Mouse (Mus musculus): ENCODE data around the gene Trrap. TPM values are rescaled to one million over a fixed set of nuclear protein-coding genes. Genes with fewer than 3 reads are reported as not detected.

Trrap gene
- polyA plus RNA-seq, 1 experiment from 2014 or later, result 59.5 TPM

DNA sequence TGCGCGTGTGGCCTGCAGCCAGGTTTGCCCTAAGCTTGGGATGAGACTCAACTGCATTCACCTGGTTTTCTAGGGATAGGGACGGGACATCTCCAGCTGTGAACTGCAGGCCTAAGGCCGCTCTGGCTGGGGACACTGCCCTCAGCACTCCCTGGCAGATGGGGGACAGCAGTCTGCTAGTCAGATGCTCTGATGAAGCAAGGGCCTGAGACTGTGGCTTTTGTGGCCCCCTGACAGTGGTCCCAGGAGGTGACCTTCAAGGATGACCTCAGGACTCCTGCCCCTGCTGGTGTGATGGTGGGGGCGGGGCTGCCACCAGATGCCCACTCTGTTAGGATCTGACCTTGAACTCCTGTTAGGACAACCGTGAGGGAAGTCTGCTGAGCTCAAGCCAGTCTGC, 107.7 kb downstream of the Trrap start:
- no peak for ATAC-seq (ENCODE audit: insufficient number of reproducible peaks, low FRiP score, low TSS enrichment, low read depth)
- no peak overlapping the region for H3K9ac ChIP-seq
- H3K4me3 ChIP-seq, result no peak overlapping the region
- H3K27me3 ChIP-seq, result no peaks in the 10 kb centered on the region
- no peak overlapping the region for H3K27ac ChIP-seq
- peaks cover 6% of the 10 kb centered on the region; the same call in 1 of the 2 replicates for H3K4me1 ChIP-seq
- WGBS, result 86% methylated on average over 6 of the region's 6 CpGs
- no peak overlapping the region for H3K4me2 ChIP-seq
- peaks cover 39% of the 10 kb centered on the region for H3K36me3 ChIP-seq
- no peaks in the 10 kb centered on the region for H3K9me3 ChIP-seq

DNA sequence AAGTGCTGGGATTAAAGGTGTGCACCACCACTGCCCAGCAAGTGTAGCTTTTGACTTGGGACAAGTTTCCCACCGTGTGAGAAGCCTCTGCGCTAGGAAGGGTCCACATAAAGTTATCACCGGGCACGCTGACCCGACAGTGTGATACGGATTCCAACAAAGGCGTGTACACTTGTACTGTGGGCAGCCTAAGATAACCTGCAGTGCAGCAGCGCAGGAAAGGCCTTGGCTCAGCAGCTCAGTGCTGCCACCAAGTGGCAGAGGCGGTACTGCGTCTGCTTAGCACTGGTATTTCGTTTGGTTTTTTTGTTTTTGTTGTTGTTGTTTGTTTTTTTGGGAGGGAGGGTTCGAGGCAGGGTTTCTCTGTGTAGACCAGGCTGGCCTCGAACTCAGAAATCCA, 108.4 kb downstream of the Trrap start:
- 17% methylated on average over 13 of the region's 13 CpGs for WGBS
- H3K27me3 ChIP-seq, result no peaks in the 10 kb centered on the region
- H3K4me1 ChIP-seq, result peaks cover 6% of the 10 kb centered on the region; the same call in 1 of the 2 replicates
- H3K4me2 ChIP-seq, result no peak overlapping the region
- ATAC-seq (ENCODE audit: insufficient number of reproducible peaks, low FRiP score, low TSS enrichment, low read depth), result no peak
- H3K36me3 ChIP-seq, result peaks cover 46% of the 10 kb centered on the region
- no peak overlapping the region for H3K27ac ChIP-seq
- H3K9me3 ChIP-seq, result no peaks in the 10 kb centered on the region
- H3K4me3 ChIP-seq, result no peak overlapping the region
- no peak overlapping the region for H3K9ac ChIP-seq

GRCm38 (mm10) chr5:144877021-144877420, 109.5 kb downstream of the Trrap start:
- H3K27ac ChIP-seq, result no peak overlapping the region

DNA sequence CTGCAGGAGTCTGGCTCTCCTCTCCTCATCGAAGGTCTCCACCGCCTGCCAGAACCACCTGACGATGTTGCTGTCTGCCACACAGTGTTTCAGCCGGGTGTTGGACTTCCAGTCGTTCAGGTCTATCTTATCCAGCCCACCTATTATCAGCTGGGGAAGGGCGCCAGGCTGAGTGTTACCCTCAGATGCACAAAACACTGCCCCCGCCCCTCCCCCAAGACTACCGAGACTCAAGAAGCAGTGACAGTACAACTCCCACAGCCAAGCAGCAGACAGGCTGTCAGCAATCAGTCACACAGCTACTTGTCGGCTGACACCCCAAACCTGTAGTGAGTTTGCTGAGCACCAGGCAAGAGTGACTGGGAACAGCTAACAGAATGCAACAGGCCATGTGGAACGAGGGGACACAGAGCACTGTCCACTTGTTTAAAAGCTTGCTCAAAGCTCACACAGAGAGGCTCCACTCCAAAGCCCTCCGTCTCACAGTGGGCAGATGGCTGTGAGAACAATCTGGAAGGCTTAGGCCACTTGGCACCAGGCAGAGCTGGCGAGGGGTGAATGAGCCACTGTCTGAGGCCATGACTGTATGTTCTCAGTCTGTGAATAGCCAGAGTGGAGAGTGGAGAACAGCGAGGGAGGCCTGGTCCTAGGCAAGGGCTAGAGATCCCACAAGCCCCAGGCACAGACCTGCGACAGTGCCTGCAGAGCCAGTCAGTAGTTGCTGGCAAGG, 114.3 kb downstream of the Trrap start:
- no peak for ATAC-seq (ENCODE audit: insufficient number of reproducible peaks, low FRiP score, low TSS enrichment, low read depth)
- Histone ChIP-seq H3K36me3 (peaks cover 100% of the 10 kb centered on the region), H3K4me3 (no peak overlapping the region), H3K9me3 (no peaks in the 10 kb centered on the region), H3K9ac (no peak overlapping the region), H3K4me1 (no peaks in the 10 kb centered on the region), H3K27ac (no peak overlapping the region), H3K27me3 (no peaks in the 10 kb centered on the region), H3K4me2 (no peak overlapping the region)
- 88% methylated on average over 14 of the region's 14 CpGs for WGBS

More at GRCm38 (mm10) chr5:144877021-144877420, 109.5 kb downstream of the Trrap start:
- H3K9me3 ChIP-seq, result no peaks in the 10 kb centered on the region
- ATAC-seq (ENCODE audit: insufficient number of reproducible peaks, low FRiP score, low TSS enrichment, low read depth), result no peak; the same call in 1 of the 2 replicates
- peaks cover 57% of the 10 kb centered on the region for H3K36me3 ChIP-seq
- no peak overlapping the region for H3K4me2 ChIP-seq
- no peaks in the 10 kb centered on the region for H3K27me3 ChIP-seq
- H3K9ac ChIP-seq, result no peak overlapping the region
- 88% methylated on average over 15 of the region's 15 CpGs for WGBS
- 0 out of 2 replicates have a peak, but pooled peaks cover 3% of the 10 kb centered on the region for H3K4me1 ChIP-seq
- H3K4me3 ChIP-seq, result no peak overlapping the region

GRCm38 (mm10) chr5:144884629-144885217, 117.2 kb downstream of the Trrap start:
- peaks cover 100% of the 10 kb centered on the region for H3K36me3 ChIP-seq
- no peak overlapping the region for H3K4me3 ChIP-seq
- no peak for ATAC-seq (ENCODE audit: insufficient number of reproducible peaks, low FRiP score, low TSS enrichment, low read depth)
- H3K4me2 ChIP-seq, result no peak overlapping the region
- H3K27me3 ChIP-seq, result no peaks in the 10 kb centered on the region
- H3K4me1 ChIP-seq, result no peaks in the 10 kb centered on the region
- H3K9ac ChIP-seq, result no peak overlapping the region
- no peaks in the 10 kb centered on the region for H3K9me3 ChIP-seq
- 85% methylated on average over 13 of the region's 13 CpGs for WGBS
- no peak overlapping the region for H3K27ac ChIP-seq

- no peaks in the 10 kb centered on the region for H3K4me1 ChIP-seq
- no peaks in the 10 kb centered on the region for H3K27me3 ChIP-seq
- no peak overlapping the region for H3K4me2 ChIP-seq
- no peaks in the 10 kb centered on the region for H3K9me3 ChIP-seq
- H3K9ac ChIP-seq, result no peak overlapping the region
- H3K4me3 ChIP-seq, result no peak overlapping the region
- no peak for ATAC-seq (ENCODE audit: insufficient number of reproducible peaks, low FRiP score, low TSS enrichment, low read depth)
- peaks cover 97% of the 10 kb centered on the region for H3K36me3 ChIP-seq
- 91% methylated on average over 9 of the region's 9 CpGs for WGBS
- H3K27ac ChIP-seq, result no peak overlapping the region
Measured at GRCm38 (mm10) chr5:144885968-144886650, 118.6 kb downstream of the Trrap start.

DNA sequence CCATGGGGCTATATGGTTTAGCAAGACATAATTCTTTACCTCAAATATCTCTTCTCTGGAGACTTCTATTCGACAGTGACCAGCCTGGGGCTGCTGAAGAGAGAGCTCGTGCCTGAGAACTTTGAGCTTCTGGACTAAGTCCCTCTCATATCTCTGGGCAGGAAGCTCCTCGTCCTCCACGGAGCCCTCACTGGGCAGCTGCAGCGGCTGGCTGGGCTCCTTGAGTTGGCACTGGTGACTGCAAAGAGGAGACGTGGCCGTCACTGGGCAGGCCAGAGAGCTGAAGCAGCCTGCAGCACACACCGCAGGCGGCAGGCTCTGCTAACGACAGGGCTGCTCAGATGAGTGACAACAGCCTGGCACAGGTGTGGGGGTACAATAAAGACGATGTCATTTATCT, 123.7 kb downstream of the Trrap start:
- no peak for ATAC-seq (ENCODE audit: insufficient number of reproducible peaks, low FRiP score, low TSS enrichment, low read depth)
- Histone ChIP-seq H3K9ac (no peak overlapping the region), H3K27ac (no peak overlapping the region), H3K4me1 (no peaks in the 10 kb centered on the region), H3K36me3 (peaks cover 92% of the 10 kb centered on the region), H3K9me3 (no peaks in the 10 kb centered on the region), H3K27me3 (no peaks in the 10 kb centered on the region), H3K4me3 (no peak overlapping the region), H3K4me2 (no peak overlapping the region)
- 82% methylated on average over 11 of the region's 11 CpGs for WGBS

DNA sequence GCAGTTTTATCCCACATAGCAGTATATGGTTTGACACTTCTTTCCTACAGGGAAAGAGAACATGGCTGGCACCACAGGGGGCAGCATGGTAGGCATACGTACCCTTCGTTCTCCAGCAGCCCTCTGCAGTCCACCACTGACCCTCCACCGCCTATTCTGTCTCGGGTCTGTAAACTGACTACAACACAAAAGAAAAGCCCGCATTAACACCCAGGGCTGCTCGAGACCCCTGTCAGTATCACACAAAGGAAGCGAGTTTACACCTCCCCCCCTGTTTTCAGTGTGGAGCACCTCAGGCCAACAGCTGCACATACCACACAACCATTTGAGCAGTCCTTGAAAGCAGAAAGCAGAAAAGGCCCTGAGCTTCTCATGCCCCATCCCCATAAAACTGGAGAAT, 130.3 kb downstream of the Trrap start:
- no peak overlapping the region for H3K4me3 ChIP-seq
- 68% methylated on average over 7 of the region's 7 CpGs for WGBS
- no peak overlapping the region for H3K27ac ChIP-seq
- no peaks in the 10 kb centered on the region for H3K27me3 ChIP-seq
- H3K36me3 ChIP-seq, result peaks cover 77% of the 10 kb centered on the region
- H3K9me3 ChIP-seq, result no peaks in the 10 kb centered on the region
- peaks cover 8% of the 10 kb centered on the region for H3K4me1 ChIP-seq
- H3K9ac ChIP-seq, result no peak overlapping the region
- no peak for ATAC-seq (ENCODE audit: insufficient number of reproducible peaks, low FRiP score, low TSS enrichment, low read depth)
- H3K4me2 ChIP-seq, result no peak overlapping the region

DNA sequence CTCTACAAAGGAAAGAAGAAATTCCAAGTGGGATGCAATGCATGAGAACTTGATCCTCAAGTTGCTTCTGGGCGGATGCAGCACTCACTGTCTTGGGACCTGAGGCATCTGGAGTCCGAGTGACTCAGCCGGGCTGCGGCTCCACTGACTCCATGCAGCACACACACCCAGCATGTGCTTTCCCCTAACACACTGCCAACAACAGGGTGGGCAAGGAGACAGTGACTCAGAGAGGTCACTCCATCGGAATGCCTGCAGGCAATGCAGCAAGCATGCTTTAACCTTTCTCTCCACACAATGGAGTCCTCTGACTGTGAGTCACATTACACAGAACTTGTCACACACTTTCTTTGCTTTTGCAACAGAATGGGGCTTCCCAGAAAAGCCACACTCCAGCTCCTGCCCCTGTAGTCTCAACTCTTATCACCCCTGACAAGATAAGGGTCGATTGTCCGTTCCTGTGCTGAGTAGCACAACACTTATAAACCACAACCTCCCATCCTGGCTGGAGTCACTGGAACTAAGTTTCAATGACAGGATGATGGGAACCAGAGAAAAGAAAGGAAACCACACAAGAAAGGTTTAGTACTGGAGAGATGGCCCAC, 131.0 kb downstream of the Trrap start:
- Histone ChIP-seq H3K4me3 (no peak overlapping the region), H3K9ac (no peak overlapping the region), H3K27me3 (no peaks in the 10 kb centered on the region), H3K4me1 (peaks cover 8% of the 10 kb centered on the region), H3K27ac (peak overlapping the region; percentile 35; the same call in 1 of the 2 replicates), H3K9me3 (no peaks in the 10 kb centered on the region), H3K36me3 (peaks cover 70% of the 10 kb centered on the region), H3K4me2 (no peak overlapping the region)
- ATAC-seq (ENCODE audit: insufficient number of reproducible peaks, low FRiP score, low TSS enrichment, low read depth), result no peak
- 61% methylated on average over 7 of the region's 7 CpGs for WGBS

GRCm38 (mm10) chr5:144901035-144901434, 133.5 kb downstream of the Trrap start:
- no peak overlapping the region for H3K9ac ChIP-seq
- H3K36me3 ChIP-seq, result peaks cover 49% of the 10 kb centered on the region
- no peak overlapping the region for H3K4me2 ChIP-seq
- H3K4me1 ChIP-seq, result peaks cover 13% of the 10 kb centered on the region
- H3K9me3 ChIP-seq, result no peaks in the 10 kb centered on the region
- WGBS, result 89% methylated on average over 7 of the region's 7 CpGs
- no peaks in the 10 kb centered on the region for H3K27me3 ChIP-seq
- ATAC-seq (ENCODE audit: insufficient number of reproducible peaks, low FRiP score, low TSS enrichment, low read depth), result no peak
- H3K27ac ChIP-seq, result no peak overlapping the region
- no peak overlapping the region for H3K4me3 ChIP-seq

- 49% methylated on average over 10 of the region's 10 CpGs for WGBS
- peaks cover 42% of the 10 kb centered on the region for H3K36me3 ChIP-seq
- H3K4me1 ChIP-seq, result peaks cover 13% of the 10 kb centered on the region
- no peak overlapping the region for H3K4me2 ChIP-seq
- no peak for ATAC-seq (ENCODE audit: insufficient number of reproducible peaks, low FRiP score, low TSS enrichment, low read depth)
- H3K9ac ChIP-seq, result no peak overlapping the region
- no peaks in the 10 kb centered on the region for H3K9me3 ChIP-seq
- no peak overlapping the region for H3K4me3 ChIP-seq
- peak overlapping the region; percentile 54 for H3K27ac ChIP-seq
- no peaks in the 10 kb centered on the region for H3K27me3 ChIP-seq
Measured at GRCm38 (mm10) chr5:144901791-144902190, 134.3 kb downstream of the Trrap start.
